Mouse (Mus musculus): ENCODE results near the gene Gpr4. TPM values are rescaled to one million over a fixed set of nuclear protein-coding genes. Genes with fewer than 3 reads are reported as not detected.
A peak's percentile ranks its signal among the peaks of the same experiment; 100 is the strongest.

Gpr4 gene
- polyA plus RNA-seq, 1 experiment from 2014 or later, result 1.3 TPM

DNA sequence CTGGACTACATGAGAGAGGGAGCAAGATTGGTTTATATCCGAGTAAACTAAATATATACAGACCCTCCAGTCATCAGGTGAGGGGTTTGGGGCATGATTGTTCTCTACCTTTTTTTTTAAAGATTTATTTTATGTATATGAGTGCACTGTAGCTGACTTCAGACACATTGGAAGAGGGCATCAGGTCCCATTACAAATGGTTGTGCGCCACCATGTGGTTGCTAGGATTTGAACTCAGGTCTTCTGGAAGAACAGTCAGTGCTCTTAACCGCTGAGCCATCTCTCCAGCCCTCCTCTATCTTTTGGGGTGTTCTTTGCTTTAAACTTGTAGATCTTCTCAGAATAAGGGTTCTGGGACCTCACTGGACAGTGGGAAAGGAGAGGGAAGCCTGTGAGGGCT is 7.7 kb downstream of the Gpr4 start:
- peak; percentile 22; the same call in 1 of the 2 replicates for TF ChIP-seq CTCF (IDR thresholded peaks at IDR 0.05; ENCODE audit: low read depth)
- no peak overlapping the region for H3K9ac ChIP-seq (ENCODE audit: low read depth, low read length)
- H3K4me3 ChIP-seq (ENCODE audit: low read depth, low read length), result no peak overlapping the region
- H3K4me2 ChIP-seq (replicated peaks; ENCODE audit: low read depth), result no peak overlapping the region
- no peak overlapping the region for H3K27ac ChIP-seq (ENCODE audit: low read depth, low read length)
- H3K4me1 ChIP-seq (replicated peaks; ENCODE audit: control insufficient read depth, insufficient read depth, low read length), result no peaks in the 10 kb centered on the region
- no peaks in the 10 kb centered on the region for H3K27me3 ChIP-seq (replicated peaks; ENCODE audit: control insufficient read depth, insufficient read depth, low read length)
- no peak for ATAC-seq
- no peaks in the 10 kb centered on the region for H3K9me3 ChIP-seq (ENCODE audit: control insufficient read depth)
- WGBS, result 57% methylated on average over 3 of the region's 3 CpGs
- H3K36me3 ChIP-seq (ENCODE audit: control insufficient read depth, insufficient read depth), result peaks cover 3% of the 10 kb centered on the region; the same call in 1 of the 2 replicates

DNA sequence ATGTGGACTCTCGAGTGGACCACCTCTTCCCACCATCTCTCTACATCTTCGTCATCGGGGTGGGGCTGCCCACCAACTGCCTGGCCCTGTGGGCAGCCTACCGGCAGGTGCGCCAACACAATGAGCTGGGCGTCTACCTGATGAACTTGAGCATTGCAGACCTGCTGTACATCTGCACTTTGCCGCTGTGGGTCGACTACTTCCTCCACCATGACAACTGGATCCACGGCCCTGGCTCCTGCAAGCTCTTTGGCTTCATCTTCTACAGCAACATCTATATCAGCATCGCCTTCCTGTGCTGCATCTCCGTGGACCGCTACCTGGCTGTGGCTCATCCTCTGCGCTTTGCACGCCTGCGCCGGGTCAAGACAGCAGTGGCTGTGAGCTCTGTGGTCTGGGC is 9.9 kb downstream of the Gpr4 start:
- 91% methylated on average over 16 of the region's 16 CpGs for WGBS
- no peak overlapping the region for H3K9ac ChIP-seq (ENCODE audit: low read depth, low read length)
- H3K27ac ChIP-seq (ENCODE audit: low read depth, low read length), result no peak overlapping the region
- ATAC-seq, result no peak
- H3K27me3 ChIP-seq (replicated peaks; ENCODE audit: control insufficient read depth, insufficient read depth, low read length), result no peaks in the 10 kb centered on the region
- peaks cover 3% of the 10 kb centered on the region; the same call in 1 of the 2 replicates for H3K36me3 ChIP-seq (ENCODE audit: control insufficient read depth, insufficient read depth)
- H3K4me1 ChIP-seq (replicated peaks; ENCODE audit: control insufficient read depth, insufficient read depth, low read length), result 0 out of 2 replicates have a peak, but pooled peaks cover 3% of the 10 kb centered on the region
- no peak overlapping the region for H3K4me3 ChIP-seq (ENCODE audit: low read depth, low read length)
- no peak overlapping the region for H3K4me2 ChIP-seq (replicated peaks; ENCODE audit: low read depth)
- H3K9me3 ChIP-seq (ENCODE audit: control insufficient read depth), result no peaks in the 10 kb centered on the region
- TF ChIP-seq CTCF (IDR thresholded peaks at IDR 0.05; ENCODE audit: low read depth), result no peak

DNA sequence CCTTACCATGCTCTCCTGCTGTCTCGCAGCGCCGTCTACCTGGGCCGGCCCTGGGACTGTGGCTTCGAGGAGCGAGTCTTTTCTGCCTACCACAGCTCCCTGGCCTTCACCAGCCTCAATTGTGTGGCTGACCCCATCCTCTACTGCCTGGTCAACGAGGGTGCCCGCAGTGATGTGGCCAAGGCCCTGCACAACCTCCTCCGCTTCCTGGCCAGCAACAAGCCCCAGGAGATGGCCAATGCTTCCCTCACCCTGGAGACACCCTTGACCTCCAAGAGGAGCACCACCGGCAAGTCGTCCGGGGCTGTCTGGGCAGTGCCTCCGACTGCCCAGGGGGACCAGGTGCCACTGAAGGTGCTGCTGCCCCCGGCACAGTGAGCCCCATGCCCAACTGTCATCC is 10.5 kb downstream of the Gpr4 start:
- 88% methylated on average over 14 of the region's 14 CpGs for WGBS
- Histone ChIP-seq H3K9me3 (ENCODE audit: control insufficient read depth) (no peaks in the 10 kb centered on the region), H3K4me1 (replicated peaks; ENCODE audit: control insufficient read depth, insufficient read depth, low read length) (0 out of 2 replicates have a peak, but pooled peaks cover 3% of the 10 kb centered on the region), H3K36me3 (ENCODE audit: control insufficient read depth, insufficient read depth) (peaks cover 3% of the 10 kb centered on the region; the same call in 1 of the 2 replicates), H3K27me3 (replicated peaks; ENCODE audit: control insufficient read depth, insufficient read depth, low read length) (no peaks in the 10 kb centered on the region), H3K4me3 (ENCODE audit: low read depth, low read length) (no peak overlapping the region), H3K27ac (ENCODE audit: low read depth, low read length) (no peak overlapping the region), H3K9ac (ENCODE audit: low read depth, low read length) (no peak overlapping the region), H3K4me2 (replicated peaks; ENCODE audit: low read depth) (no peak overlapping the region)
- TF ChIP-seq CTCF (IDR thresholded peaks at IDR 0.05; ENCODE audit: low read depth), result no peak
- no peak for ATAC-seq

- peaks cover 3% of the 10 kb centered on the region; the same call in 1 of the 2 replicates for H3K36me3 ChIP-seq (ENCODE audit: control insufficient read depth, insufficient read depth)
- WGBS, result 46% methylated on average over 4 of the region's 4 CpGs
- H3K9me3 ChIP-seq (ENCODE audit: control insufficient read depth), result no peaks in the 10 kb centered on the region
- no peak overlapping the region for H3K27ac ChIP-seq (ENCODE audit: low read depth, low read length)
- 0 out of 2 replicates have a peak, but pooled peaks cover 7% of the 10 kb centered on the region for H3K4me1 ChIP-seq (replicated peaks; ENCODE audit: control insufficient read depth, insufficient read depth, low read length)
- TF ChIP-seq CTCF (IDR thresholded peaks at IDR 0.05; ENCODE audit: low read depth), result no peak
- ATAC-seq, result no peak
- H3K9ac ChIP-seq (ENCODE audit: low read depth, low read length), result no peak overlapping the region
- no peak overlapping the region for H3K4me3 ChIP-seq (ENCODE audit: low read depth, low read length)
- H3K4me2 ChIP-seq (replicated peaks; ENCODE audit: low read depth), result no peak overlapping the region
- no peaks in the 10 kb centered on the region for H3K27me3 ChIP-seq (replicated peaks; ENCODE audit: control insufficient read depth, insufficient read depth, low read length)
These were observed 12.6 kb downstream of the Gpr4 start for GRCm38 (mm10) chr7:19224933-19225332.

DNA sequence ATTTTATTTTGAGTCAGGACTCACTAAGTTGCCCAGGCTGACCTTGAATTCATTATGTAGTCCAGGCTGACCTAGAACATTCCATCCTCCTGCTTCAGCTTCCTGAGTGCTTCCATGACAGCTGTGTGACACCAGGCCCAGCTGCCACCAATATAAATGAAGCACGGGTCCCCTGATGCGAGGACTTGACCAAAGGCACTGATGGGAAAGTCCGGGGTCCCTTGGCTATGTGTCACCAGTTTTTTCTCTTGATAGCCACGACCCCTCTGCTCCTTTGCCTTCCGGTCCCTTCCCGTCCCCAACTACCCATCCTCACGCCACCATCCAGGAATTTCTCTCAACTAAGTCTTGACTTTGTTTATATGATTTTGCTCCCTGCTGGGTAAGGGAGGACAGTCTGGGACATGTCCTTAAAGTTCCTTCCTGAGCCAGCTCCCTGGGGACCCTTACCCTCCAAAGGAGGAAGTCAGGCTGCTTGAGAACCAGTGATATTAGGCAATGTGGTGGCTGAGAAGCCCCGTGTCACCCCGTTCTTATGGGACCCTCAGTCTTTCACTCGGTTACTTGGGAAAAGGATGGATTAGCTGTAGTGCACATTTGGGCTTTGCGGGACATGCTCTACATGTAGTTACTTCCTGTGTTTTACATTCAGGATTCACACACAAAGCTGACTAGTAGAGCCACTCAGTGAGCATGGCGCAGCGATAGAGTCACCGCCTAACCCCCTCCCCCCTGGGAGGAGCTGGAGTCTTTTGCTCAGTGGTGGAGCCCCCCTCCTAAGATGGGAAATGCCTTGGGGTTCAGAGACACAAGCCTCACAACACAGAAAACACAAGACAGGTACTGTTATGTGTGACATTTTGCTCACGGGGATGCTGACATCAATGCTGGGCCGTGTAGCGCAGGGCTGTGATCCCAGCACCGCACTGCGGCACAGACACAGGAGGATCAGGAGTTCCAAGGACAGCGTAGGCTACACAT is 14.8 kb downstream of the Gpr4 start:
- peak overlapping the region; percentile 68 for H3K9ac ChIP-seq (ENCODE audit: low read depth, low read length)
- peaks cover 3% of the 10 kb centered on the region; the same call in 1 of the 2 replicates for H3K36me3 ChIP-seq (ENCODE audit: control insufficient read depth, insufficient read depth)
- no peaks in the 10 kb centered on the region for H3K27me3 ChIP-seq (replicated peaks; ENCODE audit: control insufficient read depth, insufficient read depth, low read length)
- peak overlapping the region; percentile 82 for H3K4me2 ChIP-seq (replicated peaks; ENCODE audit: low read depth)
- no peak for ATAC-seq
- peaks cover 13% of the 10 kb centered on the region; the same call in 1 of the 2 replicates for H3K4me1 ChIP-seq (replicated peaks; ENCODE audit: control insufficient read depth, insufficient read depth, low read length)
- H3K27ac ChIP-seq (ENCODE audit: low read depth, low read length), result peak overlapping the region; percentile 83
- no peak for TF ChIP-seq CTCF (IDR thresholded peaks at IDR 0.05; ENCODE audit: low read depth)
- 16% methylated on average over 20 of the region's 20 CpGs for WGBS
- no peaks in the 10 kb centered on the region for H3K9me3 ChIP-seq (ENCODE audit: control insufficient read depth)
- peak overlapping the region; percentile 57 for H3K4me3 ChIP-seq (ENCODE audit: low read depth, low read length)

Measured in intestine, postnatal 0 days (tissue).